Mouse (Mus musculus): ENCODE results near the gene Pex5l. TPM values are rescaled to one million over a fixed set of nuclear protein-coding genes. Genes with fewer than 3 reads are reported as not detected.

The Pex5l gene
- polyA plus RNA-seq, 1 experiment: 0.04 TPM

- Histone ChIP-seq H3ac (ENCODE audit: control insufficient read depth, insufficient read length) (no peak overlapping the region), H3K4me3 (no peak overlapping the region), H3K27me3 (ENCODE audit: control insufficient read depth, insufficient read depth, insufficient read length) (no peaks in the 10 kb centered on the region), H3K4me2 (ENCODE audit: low read depth) (no peak overlapping the region), H3K36me3 (ENCODE audit: control insufficient read depth, insufficient read depth) (no peaks in the 10 kb centered on the region), H3K79me2 (ENCODE audit: control insufficient read depth, insufficient read depth) (no peaks in the 10 kb centered on the region)
- TF ChIP-seq TCF3 (IDR thresholded peaks at IDR 0.05; ENCODE audit: insufficient read length, low read depth) (no peak), CEBPB (IDR thresholded peaks at IDR 0.05; ENCODE audit: insufficient read depth, poor library complexity, severe bottlenecking) (no peak), REST (IDR thresholded peaks at IDR 0.05; ENCODE audit: insufficient read depth, insufficient read length) (no peak), MAX (IDR thresholded peaks at IDR 0.05; ENCODE audit: low read depth) (no peak), POLR2A (IDR thresholded peaks at IDR 0.05; ENCODE audit: insufficient read length, low read depth) (no peak), TCF12 (IDR thresholded peaks at IDR 0.05; ENCODE audit: insufficient read depth, poor library complexity, severe bottlenecking) (no peak), USF1 (IDR thresholded peaks at IDR 0.05; ENCODE audit: low read depth) (no peak), MYOD1 (IDR thresholded peaks at IDR 0.05; ENCODE audit: control insufficient read depth in 1 of 3, insufficient read length in 2 of 3, low read depth in 2 of 3) (no peak), SRF (IDR thresholded peaks at IDR 0.05; ENCODE audit: control insufficient read depth, insufficient read length, low read depth) (no peak), MYOG (IDR thresholded peaks at IDR 0.05; ENCODE audit: control insufficient read depth in 1 of 3, insufficient read depth in 1 of 3, insufficient read length in 2 of 3, low read depth in 2 of 3) (no peak), POLR2AphosphoS2 (IDR thresholded peaks at IDR 0.05; ENCODE audit: insufficient read length, low read depth) (no peak), E2F4 (IDR thresholded peaks at IDR 0.05; ENCODE audit: insufficient read depth) (no peak)
These were observed 142.5 kb downstream of the Pex5l start for GRCm38 (mm10) chr3:33000383-33001015.

GRCm38 (mm10) chr3:32991713-32992575 is 151.1 kb downstream of the Pex5l start:
- H3K4me3 ChIP-seq: no peak overlapping the region
- no peaks in the 10 kb centered on the region for H3K36me3 ChIP-seq (ENCODE audit: control insufficient read depth, insufficient read depth)
- H3K4me2 ChIP-seq (ENCODE audit: low read depth): no peak overlapping the region
- TF ChIP-seq CEBPB (IDR thresholded peaks at IDR 0.05; ENCODE audit: insufficient read depth, poor library complexity, severe bottlenecking) (no peak), POLR2AphosphoS2 (IDR thresholded peaks at IDR 0.05; ENCODE audit: insufficient read length, low read depth) (no peak), SRF (IDR thresholded peaks at IDR 0.05; ENCODE audit: control insufficient read depth, insufficient read length, low read depth) (no peak), POLR2A (IDR thresholded peaks at IDR 0.05; ENCODE audit: insufficient read length, low read depth) (no peak), MAX (IDR thresholded peaks at IDR 0.05; ENCODE audit: low read depth) (no peak), TCF3 (IDR thresholded peaks at IDR 0.05; ENCODE audit: insufficient read length, low read depth) (no peak), REST (IDR thresholded peaks at IDR 0.05; ENCODE audit: insufficient read depth, insufficient read length) (no peak), E2F4 (IDR thresholded peaks at IDR 0.05; ENCODE audit: insufficient read depth) (no peak), MYOD1 (IDR thresholded peaks at IDR 0.05; ENCODE audit: control insufficient read depth in 1 of 3, insufficient read length in 2 of 3, low read depth in 2 of 3) (no peak), TCF12 (IDR thresholded peaks at IDR 0.05; ENCODE audit: insufficient read depth, poor library complexity, severe bottlenecking) (no peak), MYOG (IDR thresholded peaks at IDR 0.05; ENCODE audit: control insufficient read depth in 1 of 3, insufficient read depth in 1 of 3, insufficient read length in 2 of 3, low read depth in 2 of 3) (no peak), USF1 (IDR thresholded peaks at IDR 0.05; ENCODE audit: low read depth) (no peak)
- no peaks in the 10 kb centered on the region for H3K27me3 ChIP-seq (ENCODE audit: control insufficient read depth, insufficient read depth, insufficient read length)
- no peaks in the 10 kb centered on the region for H3K79me2 ChIP-seq (ENCODE audit: control insufficient read depth, insufficient read depth)
- no peak overlapping the region for H3ac ChIP-seq (ENCODE audit: control insufficient read depth, insufficient read length)

GRCm38 (mm10) chr3:32987806-32988205 is 155.2 kb downstream of the Pex5l start:
- H3K4me2 ChIP-seq (ENCODE audit: low read depth): no peak overlapping the region

GRCm38 (mm10) chr3:32985141-32985540 is 157.9 kb downstream of the Pex5l start:
- TF ChIP-seq SRF (IDR thresholded peaks at IDR 0.05; ENCODE audit: control insufficient read depth, insufficient read length, low read depth) (no peak), E2F4 (IDR thresholded peaks at IDR 0.05; ENCODE audit: insufficient read depth) (no peak), TCF3 (IDR thresholded peaks at IDR 0.05; ENCODE audit: insufficient read length, low read depth) (no peak), USF1 (IDR thresholded peaks at IDR 0.05; ENCODE audit: low read depth) (no peak), TCF12 (IDR thresholded peaks at IDR 0.05; ENCODE audit: insufficient read depth, poor library complexity, severe bottlenecking) (no peak), MYOD1 (IDR thresholded peaks at IDR 0.05; ENCODE audit: control insufficient read depth in 1 of 3, insufficient read length in 2 of 3, low read depth in 2 of 3) (no peak), CEBPB (IDR thresholded peaks at IDR 0.05; ENCODE audit: insufficient read depth, poor library complexity, severe bottlenecking) (no peak), REST (IDR thresholded peaks at IDR 0.05; ENCODE audit: insufficient read depth, insufficient read length) (no peak), MYOG (IDR thresholded peaks at IDR 0.05; ENCODE audit: control insufficient read depth in 1 of 3, insufficient read depth in 1 of 3, insufficient read length in 2 of 3, low read depth in 2 of 3) (no peak), POLR2AphosphoS2 (IDR thresholded peaks at IDR 0.05; ENCODE audit: insufficient read length, low read depth) (no peak), POLR2A (IDR thresholded peaks at IDR 0.05; ENCODE audit: insufficient read length, low read depth) (no peak), MAX (IDR thresholded peaks at IDR 0.05; ENCODE audit: low read depth) (no peak)
- no peaks in the 10 kb centered on the region for H3K36me3 ChIP-seq (ENCODE audit: control insufficient read depth, insufficient read depth)
- H3ac ChIP-seq (ENCODE audit: control insufficient read depth, insufficient read length): no peak overlapping the region
- no peak overlapping the region for H3K4me2 ChIP-seq (ENCODE audit: low read depth)
- H3K27me3 ChIP-seq (ENCODE audit: control insufficient read depth, insufficient read depth, insufficient read length): no peaks in the 10 kb centered on the region
- H3K79me2 ChIP-seq (ENCODE audit: control insufficient read depth, insufficient read depth): no peaks in the 10 kb centered on the region
- H3K4me3 ChIP-seq: no peak overlapping the region

More at GRCm38 (mm10) chr3:32987806-32988205, 155.2 kb downstream of the Pex5l start:
- TF ChIP-seq MYOG (IDR thresholded peaks at IDR 0.05; ENCODE audit: control insufficient read depth in 1 of 3, insufficient read depth in 1 of 3, insufficient read length in 2 of 3, low read depth in 2 of 3) (no peak), SRF (IDR thresholded peaks at IDR 0.05; ENCODE audit: control insufficient read depth, insufficient read length, low read depth) (no peak), POLR2AphosphoS2 (IDR thresholded peaks at IDR 0.05; ENCODE audit: insufficient read length, low read depth) (no peak), CEBPB (IDR thresholded peaks at IDR 0.05; ENCODE audit: insufficient read depth, poor library complexity, severe bottlenecking) (no peak), MAX (IDR thresholded peaks at IDR 0.05; ENCODE audit: low read depth) (no peak), REST (IDR thresholded peaks at IDR 0.05; ENCODE audit: insufficient read depth, insufficient read length) (no peak), MYOD1 (IDR thresholded peaks at IDR 0.05; ENCODE audit: control insufficient read depth in 1 of 3, insufficient read length in 2 of 3, low read depth in 2 of 3) (no peak), TCF3 (IDR thresholded peaks at IDR 0.05; ENCODE audit: insufficient read length, low read depth) (no peak), POLR2A (IDR thresholded peaks at IDR 0.05; ENCODE audit: insufficient read length, low read depth) (no peak), USF1 (IDR thresholded peaks at IDR 0.05; ENCODE audit: low read depth) (no peak), TCF12 (IDR thresholded peaks at IDR 0.05; ENCODE audit: insufficient read depth, poor library complexity, severe bottlenecking) (no peak), E2F4 (IDR thresholded peaks at IDR 0.05; ENCODE audit: insufficient read depth) (no peak)
- Histone ChIP-seq H3ac (ENCODE audit: control insufficient read depth, insufficient read length) (no peak overlapping the region), H3K27me3 (ENCODE audit: control insufficient read depth, insufficient read depth, insufficient read length) (no peaks in the 10 kb centered on the region), H3K4me3 (no peak overlapping the region), H3K36me3 (ENCODE audit: control insufficient read depth, insufficient read depth) (no peaks in the 10 kb centered on the region), H3K79me2 (ENCODE audit: control insufficient read depth, insufficient read depth) (no peaks in the 10 kb centered on the region)

Measured in myocyte (in vitro differentiated cells).